Mouse (Mus musculus) ES-E14 (cell line): ENCODE results near the gene Hic2.
A peak's percentile ranks its signal among the peaks of the same experiment; 100 is the strongest.

Source experiments
- CHD2 ChIP-seq: IDR thresholded peaks from 2 replicates; pipeline ENCODE4 v1.6.1; 2014; ENCODE audit warnings: mild to moderate bottlenecking, low read depth, low read length, inconsistent platforms
- MAFK ChIP-seq: IDR thresholded peaks from 2 replicates; pipeline ENCODE4 v1.6.1; 2014; ENCODE audit warnings: mild to moderate bottlenecking, low read depth, low read length, inconsistent platforms; ENCODE audit not compliant: insufficient read depth
- ZC3H11A ChIP-seq: IDR thresholded peaks from 2 replicates; pipeline ENCODE4 v1.6.1; 2012; ENCODE audit warnings: low read depth, mild to moderate bottlenecking, inconsistent platforms, low read length, borderline replicate concordance
- ZNF384 ChIP-seq: IDR thresholded peaks from 2 replicates; pipeline ENCODE4 v1.6.1; 2012; ENCODE audit warnings: low read depth, low read length, inconsistent platforms

DNA sequence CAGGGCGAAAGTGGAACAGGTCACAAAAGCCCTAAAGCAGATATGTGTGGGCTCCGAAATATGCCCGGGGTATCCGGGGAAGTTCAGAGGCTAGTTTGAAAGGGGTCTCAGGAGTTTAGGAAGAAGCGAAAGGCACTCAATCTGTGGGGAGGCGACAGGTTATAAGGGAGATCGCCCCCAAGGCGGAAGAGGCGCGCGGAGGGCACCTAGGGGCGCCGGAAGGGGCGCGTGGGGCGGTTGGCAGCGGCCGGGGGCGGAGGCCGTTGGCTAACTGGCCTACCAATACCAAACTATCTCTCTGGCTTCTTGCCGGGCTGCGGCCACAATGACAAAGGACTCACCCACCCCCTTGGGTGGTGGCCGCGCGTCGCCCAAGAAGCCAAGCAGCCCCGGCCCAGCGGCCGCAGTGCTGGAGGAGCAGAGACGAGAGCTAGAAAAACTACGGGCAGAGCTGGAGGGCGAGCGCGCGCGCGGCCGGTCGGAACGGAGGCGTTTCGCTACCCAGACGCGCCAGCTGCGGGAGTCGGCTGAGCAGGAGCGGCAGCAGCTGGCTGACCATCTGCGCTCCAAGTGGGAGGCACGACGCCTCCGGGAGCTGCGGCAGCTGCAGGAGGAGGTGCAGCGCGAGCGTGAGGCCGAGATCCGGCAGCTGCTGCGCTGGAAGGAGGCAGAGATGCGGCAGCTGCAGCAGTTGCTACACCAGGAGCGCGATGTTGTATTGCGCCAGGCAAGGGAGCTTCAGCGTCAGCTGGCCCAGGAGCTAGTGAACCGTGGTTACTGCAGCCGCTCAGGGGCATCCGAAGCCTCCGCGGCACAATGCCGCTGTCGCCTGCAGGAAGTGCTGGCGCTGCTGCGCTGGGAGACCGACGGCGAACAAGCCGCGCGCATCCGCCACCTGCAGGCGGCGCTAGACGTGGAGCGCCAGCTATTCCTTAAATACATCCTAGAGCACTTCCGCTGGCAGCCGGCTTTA lies 24.7 kb upstream of the Hic2 start, which contains the start of gene Rimbp3:
- no peak for TF ChIP-seq CHD2
- TF ChIP-seq ZC3H11A = peak; percentile 13; the same call in 1 of the 2 replicates
- TF ChIP-seq ZNF384 = no peak
- no peak for TF ChIP-seq MAFK
